Mouse (Mus musculus) urinary bladder, postnatal 14 days (tissue): ENCODE measurements around the gene Glb1l3.
"Not testable (repeated sequence)": the region's sequence is repeated elsewhere in the genome, so short reads cannot be mapped to it uniquely, and the experiment has no call there.

ENCODE experiments used
- DNase-seq: peaks from one replicate; pipeline ENCODE4 v3.0.0; 2021; ENCODE audit warnings: low spot score

Gene Glb1l3

DNA sequence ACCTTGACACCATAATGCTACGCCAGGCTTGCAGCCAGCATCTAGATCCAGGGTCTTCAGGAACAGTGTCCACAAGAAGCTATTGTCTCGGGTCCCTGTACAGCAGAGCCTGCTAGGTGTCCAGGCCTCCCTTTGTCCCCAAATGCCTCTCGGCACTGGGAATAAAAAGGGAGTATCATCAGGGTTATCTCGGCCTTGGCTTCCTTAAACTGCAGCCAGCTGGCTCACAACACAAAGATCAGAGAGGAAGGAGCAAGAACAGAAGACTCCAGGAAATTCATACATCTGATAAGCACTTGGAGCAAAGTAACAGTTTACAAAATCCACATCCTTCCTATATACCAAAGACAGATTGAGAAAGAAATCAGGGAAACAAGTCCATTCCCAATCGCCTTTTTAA, at the start of gene Glb1l3:
Glb1l3 (minus strand) TSS at position 140 of the 400 bp plus-strand sequence.
- DNase-seq, result peak; percentile 7

GRCm38 (mm10) chr9:26869856-26870255, 9.2 kb upstream of the Glb1l3 start:
- DNase-seq, result not testable (repeated sequence)

- DNase-seq, result peak; percentile 16
Measured at GRCm38 (mm10) chr9:26831089-26831488, 29.6 kb downstream of the Glb1l3 start.

GRCm38 (mm10) chr9:26819942-26820341, 40.7 kb downstream of the Glb1l3 start:
- no peak for DNase-seq

- DNase-seq, result no peak
Measured at GRCm38 (mm10) chr9:26808735-26809134, 52.0 kb downstream of the Glb1l3 start.

GRCm38 (mm10) chr9:26805935-26806666, 54.6 kb downstream of the Glb1l3 start, which contains the start of gene Glb1l2:
TSS of gene Glb1l2 (minus strand) at chr9:26806468.
- peak; percentile 97 for DNase-seq

DNA sequence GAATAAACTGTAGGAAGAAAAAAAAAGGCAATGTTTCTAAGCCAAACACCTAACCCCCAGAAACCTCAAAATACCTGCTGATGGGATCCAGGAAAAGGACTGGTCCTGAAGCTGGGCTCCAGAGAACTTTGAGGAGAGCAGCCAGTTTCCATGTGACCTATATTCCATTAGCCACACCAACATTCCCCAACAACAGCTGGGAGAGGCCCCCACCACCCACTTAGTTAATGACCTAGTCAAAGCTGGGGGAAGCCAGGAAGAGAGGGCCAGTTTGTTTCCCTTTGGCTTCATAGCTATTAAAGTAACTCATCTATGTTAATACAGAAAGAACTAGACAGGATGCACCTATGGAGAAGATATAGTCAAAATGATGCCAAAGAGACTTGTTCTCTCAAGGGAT, 56.4 kb downstream of the Glb1l3 start:
- DNase-seq, result no peak

- DNase-seq, result no peak
Measured at GRCm38 (mm10) chr9:26800357-26800756, 60.3 kb downstream of the Glb1l3 start.

GRCm38 (mm10) chr9:26798731-26799130, 62.0 kb downstream of the Glb1l3 start:
- no peak for DNase-seq

GRCm38 (mm10) chr9:26798205-26798604, 62.5 kb downstream of the Glb1l3 start:
- peak; percentile 33 for DNase-seq

DNA sequence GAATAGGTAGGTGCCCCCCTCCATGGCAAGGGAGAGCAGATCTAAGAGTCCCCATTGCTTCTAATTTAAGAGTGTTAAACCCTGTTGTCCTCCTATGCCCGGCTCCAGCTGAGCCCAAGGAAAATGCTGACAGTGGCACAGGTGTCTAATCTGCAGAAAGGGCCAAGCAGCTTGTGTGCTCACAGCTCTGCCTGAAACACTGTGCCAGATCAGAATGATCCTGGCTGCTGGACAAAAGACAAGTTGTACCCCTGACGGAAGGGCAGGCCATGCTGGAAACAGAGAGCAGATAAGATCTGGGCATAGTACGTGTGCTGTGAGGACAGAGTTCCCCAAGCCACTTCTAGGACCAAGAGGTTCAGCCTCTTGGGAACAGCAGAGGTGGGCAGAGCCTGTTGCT, 67.9 kb downstream of the Glb1l3 start:
- DNase-seq, result peak; percentile 44

GRCm38 (mm10) chr9:26783414-26783975, 77.2 kb downstream of the Glb1l3 start:
- DNase-seq, result peak; percentile 24

DNA sequence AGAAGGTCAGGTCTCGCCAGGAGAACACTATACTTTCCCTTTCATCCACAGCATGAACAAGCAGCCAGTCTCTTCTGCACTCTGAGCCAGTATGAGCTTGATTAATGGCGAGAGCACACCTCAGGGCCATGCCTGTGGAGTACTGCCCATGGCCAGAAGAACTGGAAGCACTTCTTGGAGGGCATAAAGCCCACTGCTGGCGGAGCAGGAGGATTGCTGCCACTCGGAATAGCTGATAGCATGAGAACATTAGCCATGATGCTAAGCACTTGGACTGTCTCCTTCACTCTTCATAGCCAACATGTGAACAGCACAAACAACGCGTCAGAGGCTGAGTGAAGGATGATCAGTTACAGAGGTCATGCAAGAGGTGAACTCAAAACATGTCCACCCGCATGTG, 82.3 kb downstream of the Glb1l3 start:
- DNase-seq, result no peak

GRCm38 (mm10) chr9:26776122-26776902, 84.4 kb downstream of the Glb1l3 start:
- DNase-seq, result peak; percentile 31

DNA sequence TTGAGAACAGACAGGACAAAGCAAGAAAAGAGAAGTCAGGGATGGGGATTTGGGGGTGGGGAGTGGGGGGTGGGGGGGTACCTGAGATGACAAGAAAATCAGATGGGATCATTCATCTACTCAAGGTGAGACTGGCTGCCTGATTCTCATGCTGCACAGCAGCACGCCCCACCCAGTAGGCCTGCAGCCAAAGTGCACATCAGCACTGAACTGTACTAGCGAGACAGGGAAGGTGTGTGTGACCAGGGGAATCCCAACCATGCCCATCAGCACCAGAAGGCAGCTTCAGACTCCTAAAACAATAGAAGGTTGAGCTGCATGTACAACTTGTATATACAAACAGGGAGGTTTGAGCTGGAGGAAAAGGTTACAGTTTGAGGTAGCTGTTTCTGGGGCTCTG, 85.0 kb downstream of the Glb1l3 start:
- no peak for DNase-seq

DNA sequence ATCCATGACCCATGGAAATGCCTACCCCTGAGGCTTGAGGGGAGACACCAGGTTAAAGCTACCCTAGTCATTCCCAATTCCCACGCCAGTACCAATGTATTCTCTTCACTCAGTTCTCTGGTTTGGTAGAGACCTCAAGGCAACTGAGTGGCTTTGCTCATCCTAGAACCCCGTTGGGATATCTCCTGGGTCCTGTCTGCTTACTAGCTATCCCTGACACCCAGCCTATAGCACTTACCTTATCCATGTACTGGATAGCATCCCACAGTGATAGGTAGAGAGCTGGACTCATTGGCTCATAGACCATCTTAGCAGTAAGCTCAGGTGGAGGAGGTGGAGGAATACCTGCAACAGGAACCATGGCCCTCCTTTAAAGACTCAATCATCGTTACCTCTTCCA, 92.5 kb downstream of the Glb1l3 start:
- DNase-seq, result no peak
